Mouse (Mus musculus): ENCODE results near the gene Arhgef2. TPM values are rescaled to one million over a fixed set of nuclear protein-coding genes. Genes with fewer than 3 reads are reported as not detected.

Gene Arhgef2
- polyA plus RNA-seq, 1 experiment from 2014 or later = 170 TPM

DNA sequence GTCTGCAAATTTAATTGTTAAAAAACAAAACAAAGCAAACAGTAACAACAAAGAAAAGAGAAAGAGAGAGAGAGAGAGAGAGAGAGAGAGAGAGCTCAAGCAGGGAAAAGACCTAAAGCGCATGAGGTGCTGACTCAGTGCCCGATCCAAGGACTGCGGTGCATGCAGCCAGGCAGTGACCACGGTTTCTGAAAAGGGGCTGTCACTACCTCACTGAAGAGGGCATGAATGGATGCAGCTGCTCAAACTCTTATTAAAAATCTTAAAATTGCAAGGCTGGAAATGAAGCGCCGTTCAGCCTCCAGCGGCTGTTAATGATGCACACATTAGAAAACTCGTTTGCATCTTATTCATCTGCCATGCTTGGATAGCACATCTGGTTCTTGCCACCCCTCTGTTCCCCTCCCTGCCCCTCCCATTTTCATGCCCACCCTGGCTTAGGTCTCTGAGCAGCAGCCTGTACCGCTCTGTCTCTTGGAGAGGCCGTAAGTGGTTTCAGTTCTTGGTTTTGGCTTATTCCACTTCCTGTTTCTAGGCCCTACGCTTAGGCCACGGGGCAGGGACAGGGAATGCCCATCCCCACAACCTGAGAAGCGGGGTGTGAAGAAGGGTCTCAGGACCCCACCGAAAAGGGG, 42.1 kb downstream of the Arhgef2 start:
- Histone ChIP-seq H3K27ac (ENCODE audit: low read length) (no peak overlapping the region), H3K4me3 (ENCODE audit: low read depth, low read length) (no peak overlapping the region), H3K9me3 (ENCODE audit: low read length) (no peaks in the 10 kb centered on the region), H3K4me1 (ENCODE audit: insufficient read depth, low read depth, low read length) (no peaks in the 10 kb centered on the region; the same call in 1 of the 2 replicates), H3K9ac (replicated peaks; ENCODE audit: low read depth) (no peak overlapping the region), H3K27me3 (replicated peaks; ENCODE audit: insufficient read depth, low read length) (no peaks in the 10 kb centered on the region), H3K4me2 (replicated peaks; ENCODE audit: low read depth, low read length) (no peak overlapping the region), H3K36me3 (ENCODE audit: insufficient read depth, low read length) (peaks cover 46% of the 10 kb centered on the region)
- ATAC-seq (no peak), DNase-seq (ENCODE audit: low spot score) (no peak)
- TF ChIP-seq EP300 (IDR thresholded peaks at IDR 0.05) (no peak), CTCF (IDR thresholded peaks at IDR 0.05) (no peak)
- WGBS = 85% methylated on average over 14 of the region's 14 CpGs

DNA sequence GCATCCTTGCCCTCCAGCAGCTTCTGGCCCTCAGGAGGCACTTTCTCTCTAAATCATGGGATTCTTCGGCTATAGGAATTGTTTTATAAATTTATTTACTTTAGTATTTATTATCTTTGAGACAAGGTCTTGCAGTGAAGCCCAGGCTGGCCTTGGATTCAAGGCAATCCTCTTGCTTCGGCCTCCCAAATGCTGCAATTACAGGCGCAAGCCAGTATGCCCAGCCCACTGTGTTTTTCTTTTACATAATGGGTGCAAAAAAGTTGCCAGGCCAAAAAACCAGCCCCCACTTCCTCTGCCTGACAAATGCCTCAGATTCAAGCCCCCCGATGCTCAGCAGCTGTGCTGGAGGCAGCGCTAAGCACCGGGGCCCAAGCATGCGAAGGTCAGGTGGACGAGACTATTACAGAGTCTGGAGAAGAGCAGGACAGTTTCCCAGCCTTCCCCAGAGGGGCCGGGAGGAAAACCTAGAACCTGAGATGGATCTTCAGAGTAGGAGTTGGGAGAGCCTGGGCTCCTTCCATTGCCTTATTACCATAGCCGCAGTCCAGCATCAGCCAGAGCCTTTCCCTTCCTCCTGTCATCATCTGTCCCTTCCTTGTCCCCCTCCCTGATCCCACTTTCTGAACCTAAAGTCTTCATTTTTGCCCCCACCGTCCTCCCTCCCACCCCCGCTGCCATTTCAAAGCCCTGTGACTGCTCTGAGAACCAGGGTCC, 42.8 kb downstream of the Arhgef2 start:
- Histone ChIP-seq H3K4me2 (replicated peaks; ENCODE audit: low read depth, low read length) (no peak overlapping the region), H3K4me1 (ENCODE audit: insufficient read depth, low read depth, low read length) (no peaks in the 10 kb centered on the region; the same call in 1 of the 2 replicates), H3K27ac (ENCODE audit: low read length) (no peak overlapping the region), H3K27me3 (replicated peaks; ENCODE audit: insufficient read depth, low read length) (no peaks in the 10 kb centered on the region), H3K4me3 (ENCODE audit: low read depth, low read length) (no peak overlapping the region), H3K9ac (replicated peaks; ENCODE audit: low read depth) (no peak overlapping the region), H3K9me3 (ENCODE audit: low read length) (no peaks in the 10 kb centered on the region), H3K36me3 (ENCODE audit: insufficient read depth, low read length) (peaks cover 39% of the 10 kb centered on the region; the same call in 1 of the 2 replicates)
- TF ChIP-seq CTCF (IDR thresholded peaks at IDR 0.05) (no peak), EP300 (IDR thresholded peaks at IDR 0.05) (no peak)
- WGBS = 80% methylated on average over 12 of the region's 12 CpGs
- DNase-seq (ENCODE audit: low spot score) = no peak
- ATAC-seq = no peak

DNA sequence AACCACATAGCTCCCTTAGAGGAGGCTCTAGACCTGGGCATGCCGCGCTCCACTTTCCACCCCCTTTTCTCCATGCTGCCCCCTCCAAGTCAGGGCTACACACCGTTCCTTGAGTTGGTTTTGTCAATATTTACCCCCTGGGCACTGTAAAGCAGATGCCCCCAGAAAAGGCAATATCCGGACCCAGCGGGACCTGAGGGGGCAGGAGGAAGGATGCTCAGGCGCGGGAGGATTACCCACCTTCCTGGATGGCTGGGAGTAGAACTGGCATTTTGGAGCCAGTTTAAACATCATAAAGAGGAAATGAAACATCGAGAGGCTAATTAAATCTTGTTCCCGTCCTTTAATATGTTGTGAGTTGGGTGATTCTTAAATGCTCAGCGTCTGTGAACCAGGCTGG, 43.4 kb downstream of the Arhgef2 start:
- DNase-seq (ENCODE audit: low spot score) (no peak), ATAC-seq (no peak)
- TF ChIP-seq EP300 (IDR thresholded peaks at IDR 0.05) (no peak), CTCF (IDR thresholded peaks at IDR 0.05) (no peak)
- Histone ChIP-seq H3K4me1 (ENCODE audit: insufficient read depth, low read depth, low read length) (peaks cover 5% of the 10 kb centered on the region; the same call in 1 of the 2 replicates), H3K4me3 (ENCODE audit: low read depth, low read length) (no peak overlapping the region), H3K9me3 (ENCODE audit: low read length) (no peaks in the 10 kb centered on the region), H3K4me2 (replicated peaks; ENCODE audit: low read depth, low read length) (no peak overlapping the region), H3K27ac (ENCODE audit: low read length) (no peak overlapping the region), H3K27me3 (replicated peaks; ENCODE audit: insufficient read depth, low read length) (no peaks in the 10 kb centered on the region), H3K36me3 (ENCODE audit: insufficient read depth, low read length) (peaks cover 33% of the 10 kb centered on the region; the same call in 1 of the 2 replicates), H3K9ac (replicated peaks; ENCODE audit: low read depth) (no peak overlapping the region)
- WGBS = 57% methylated on average over 10 of the region's 10 CpGs

DNA sequence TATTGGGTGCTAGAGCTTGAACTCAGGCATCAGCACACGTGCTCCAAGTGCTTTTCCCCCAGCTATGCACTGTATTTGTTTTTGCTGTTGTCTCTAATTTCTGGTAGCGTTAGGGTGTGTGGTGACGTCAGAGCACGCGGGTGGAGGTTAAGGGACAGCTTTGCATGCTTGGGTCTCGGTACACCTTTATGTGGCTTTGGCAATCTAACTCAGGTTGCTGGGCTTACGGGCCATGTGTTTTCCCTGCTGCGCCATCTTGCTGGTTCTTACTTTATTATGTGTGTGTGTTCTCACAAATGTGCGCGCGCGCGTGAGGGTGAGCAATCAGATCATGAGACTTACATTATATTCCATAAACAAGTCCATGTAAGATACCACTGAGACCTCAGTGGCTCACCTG, 44.2 kb downstream of the Arhgef2 start:
- 89% methylated on average over 13 of the region's 13 CpGs for WGBS
- TF ChIP-seq EP300 (IDR thresholded peaks at IDR 0.05) = no peak
- TF ChIP-seq CTCF (IDR thresholded peaks at IDR 0.05) = no peak
- Histone ChIP-seq H3K4me3 (ENCODE audit: low read depth, low read length) (no peak overlapping the region), H3K4me1 (ENCODE audit: insufficient read depth, low read depth, low read length) (peaks cover 11% of the 10 kb centered on the region; the same call in 1 of the 2 replicates), H3K27ac (ENCODE audit: low read length) (no peak overlapping the region), H3K27me3 (replicated peaks; ENCODE audit: insufficient read depth, low read length) (no peaks in the 10 kb centered on the region), H3K9me3 (ENCODE audit: low read length) (no peaks in the 10 kb centered on the region), H3K9ac (replicated peaks; ENCODE audit: low read depth) (no peak overlapping the region), H3K36me3 (ENCODE audit: insufficient read depth, low read length) (peaks cover 26% of the 10 kb centered on the region; the same call in 1 of the 2 replicates), H3K4me2 (replicated peaks; ENCODE audit: low read depth, low read length) (no peak overlapping the region)
- ATAC-seq (no peak), DNase-seq (ENCODE audit: low spot score) (no peak)

DNA sequence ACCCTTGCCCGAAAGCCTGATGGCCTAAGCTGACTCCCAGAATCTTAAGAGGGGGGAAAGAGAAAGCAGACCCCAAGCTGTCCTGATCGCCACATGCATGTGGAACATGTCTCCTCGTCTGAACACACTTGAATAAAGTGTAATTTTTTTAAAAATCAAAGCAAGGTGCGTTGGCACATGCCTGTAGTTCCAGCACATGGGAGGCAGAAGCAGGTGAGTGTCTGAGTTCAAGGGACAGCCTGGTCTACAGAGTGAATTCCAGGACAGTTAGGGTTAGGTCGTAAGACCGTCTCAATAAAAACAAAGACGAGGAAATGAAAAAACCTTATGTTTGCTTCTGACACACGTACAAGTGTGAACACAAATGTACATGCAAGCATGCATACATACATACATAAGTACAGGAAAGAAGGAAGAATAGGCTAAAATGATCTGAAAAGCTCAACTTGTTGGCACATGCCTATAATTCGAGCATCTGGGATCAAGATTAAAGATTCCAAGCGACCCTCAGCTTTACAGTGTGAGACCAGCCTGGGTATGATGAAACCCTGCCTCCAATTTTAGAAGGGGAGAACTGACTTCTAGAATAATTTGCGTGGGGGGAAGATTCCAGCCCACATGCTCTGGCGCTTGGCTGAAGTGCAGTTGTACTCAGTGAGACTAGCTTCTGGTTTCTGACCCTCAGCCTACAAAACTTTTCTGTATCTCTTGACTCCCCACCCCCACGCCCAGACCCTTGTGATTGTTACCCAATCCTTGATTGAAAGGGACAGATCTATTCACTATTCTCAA, 45.1 kb downstream of the Arhgef2 start:
- no peak for ATAC-seq
- no peaks in the 10 kb centered on the region for H3K27me3 ChIP-seq (replicated peaks; ENCODE audit: insufficient read depth, low read length)
- no peak overlapping the region for H3K27ac ChIP-seq (ENCODE audit: low read length)
- peaks cover 12% of the 10 kb centered on the region; the same call in 1 of the 2 replicates for H3K4me1 ChIP-seq (ENCODE audit: insufficient read depth, low read depth, low read length)
- no peak for DNase-seq (ENCODE audit: low spot score)
- no peak overlapping the region for H3K9ac ChIP-seq (replicated peaks; ENCODE audit: low read depth)
- H3K9me3 ChIP-seq (ENCODE audit: low read length) = no peaks in the 10 kb centered on the region
- TF ChIP-seq EP300 (IDR thresholded peaks at IDR 0.05) (no peak), CTCF (IDR thresholded peaks at IDR 0.05) (no peak)
- no peak overlapping the region for H3K4me2 ChIP-seq (replicated peaks; ENCODE audit: low read depth, low read length)
- H3K36me3 ChIP-seq (ENCODE audit: insufficient read depth, low read length) = peaks cover 19% of the 10 kb centered on the region; the same call in 1 of the 2 replicates
- H3K4me3 ChIP-seq (ENCODE audit: low read depth, low read length) = no peak overlapping the region
- WGBS = 53% methylated on average over 13 of the region's 13 CpGs
